Mouse (Mus musculus): ENCODE measurements around the gene Dnhd1. TPM values are rescaled to one million over a fixed set of nuclear protein-coding genes. Genes with fewer than 3 reads are reported as not detected.
A peak's percentile ranks its signal among the peaks of the same experiment; 100 is the strongest.

Dnhd1 gene
- polyA plus RNA-seq, 1 experiment from 2014 or later = 0.10 TPM

- Histone ChIP-seq H3K27me3 (no peaks in the 10 kb centered on the region), H3K27ac (replicated peaks) (no peak overlapping the region), H3K4me2 (no peak overlapping the region), H3K9ac (no peak overlapping the region), H3K4me1 (replicated peaks) (no peaks in the 10 kb centered on the region), H3K9me3 (replicated peaks) (no peaks in the 10 kb centered on the region), H3K36me3 (replicated peaks) (no peaks in the 10 kb centered on the region), H3K4me3 (replicated peaks) (no peak overlapping the region)
- WGBS (ENCODE audit: insufficient replicate concordance) = 78% methylated on average over 6 of the region's 6 CpGs
- no peak for ATAC-seq (ENCODE audit: insufficient read depth)
These were observed 25.2 kb upstream of the Dnhd1 start for GRCm38 (mm10) chr7:105625397-105625796.

GRCm38 (mm10) chr7:105628633-105629032 is 22.0 kb upstream of the Dnhd1 start:
- WGBS (ENCODE audit: insufficient replicate concordance) = 17% methylated on average over 3 of the region's 3 CpGs
- ATAC-seq (ENCODE audit: insufficient read depth) = no peak

GRCm38 (mm10) chr7:105632551-105632972 is 18.1 kb upstream of the Dnhd1 start:
- peaks cover 11% of the 10 kb centered on the region for H3K36me3 ChIP-seq (replicated peaks)
- no peak for ATAC-seq (ENCODE audit: insufficient read depth)
- peaks cover 33% of the 10 kb centered on the region for H3K27me3 ChIP-seq
- peak overlapping the region; percentile 63; the same call in 1 of the 2 replicates for H3K9ac ChIP-seq
- WGBS (ENCODE audit: insufficient replicate concordance) = 22% methylated on average over 4 of the region's 4 CpGs
- H3K4me3 ChIP-seq (replicated peaks) = peak overlapping the region; percentile 69
- peak overlapping the region; percentile 93 for H3K4me2 ChIP-seq
- no peak overlapping the region for H3K27ac ChIP-seq (replicated peaks)
- H3K4me1 ChIP-seq (replicated peaks) = peaks cover 26% of the 10 kb centered on the region
- H3K9me3 ChIP-seq (replicated peaks) = no peaks in the 10 kb centered on the region

More at GRCm38 (mm10) chr7:105628633-105629032, 22.0 kb upstream of the Dnhd1 start:
- Histone ChIP-seq H3K9me3 (replicated peaks) (no peaks in the 10 kb centered on the region), H3K9ac (no peak overlapping the region), H3K36me3 (replicated peaks) (no peaks in the 10 kb centered on the region), H3K4me2 (no peak overlapping the region), H3K4me3 (replicated peaks) (no peak overlapping the region), H3K4me1 (replicated peaks) (peaks cover 9% of the 10 kb centered on the region), H3K27ac (replicated peaks) (no peak overlapping the region), H3K27me3 (peaks cover 25% of the 10 kb centered on the region)

- Histone ChIP-seq H3K4me1 (replicated peaks) (peaks cover 26% of the 10 kb centered on the region), H3K27me3 (peaks cover 33% of the 10 kb centered on the region), H3K4me3 (replicated peaks) (peak within 1 kb of the TSS; percentile 69), H3K9ac (peak within 1 kb of the TSS; percentile 63), H3K9me3 (replicated peaks) (no peaks in the 10 kb centered on the region), H3K36me3 (replicated peaks) (peaks cover 15% of the 10 kb centered on the region), H3K4me2 (peak within 1 kb of the TSS; percentile 93), H3K27ac (replicated peaks) (0 out of 2 replicates have a peak within 1 kb of the TSS, but pooled peaks have one; percentile 6)
- WGBS (ENCODE audit: insufficient replicate concordance) = under 1% methylated on average over 53 of the region's 71 CpGs
- ATAC-seq (ENCODE audit: insufficient read depth) = peak; percentile 86
These were observed 17.4 kb upstream of the Dnhd1 start, which contains the start of gene Trim3 for GRCm38 (mm10) chr7:105633127-105633800. Gene Trim3, minus strand, starts transcription at chr7:105633571.

- Histone ChIP-seq H3K4me2 (peak overlapping the region; percentile 93), H3K27me3 (peaks cover 33% of the 10 kb centered on the region), H3K36me3 (replicated peaks) (peaks cover 15% of the 10 kb centered on the region), H3K9me3 (replicated peaks) (no peaks in the 10 kb centered on the region), H3K4me3 (replicated peaks) (peak overlapping the region; percentile 69), H3K9ac (peak overlapping the region; percentile 63), H3K27ac (replicated peaks) (0 out of 2 replicates have a peak overlapping the region, but pooled peaks have one; percentile 6), H3K4me1 (replicated peaks) (peaks cover 26% of the 10 kb centered on the region)
- ATAC-seq (ENCODE audit: insufficient read depth) = peak; percentile 16; the same call in 1 of the 2 replicates
- 2% methylated on average over 10 of the region's 10 CpGs for WGBS (ENCODE audit: insufficient replicate concordance)
These were observed 16.9 kb upstream of the Dnhd1 start for GRCm38 (mm10) chr7:105633801-105634135.

GRCm38 (mm10) chr7:105634272-105634920 is 16.2 kb upstream of the Dnhd1 start:
- 49% methylated on average over 9 of the region's 9 CpGs for WGBS (ENCODE audit: insufficient replicate concordance)
- Histone ChIP-seq H3K36me3 (replicated peaks) (peaks cover 15% of the 10 kb centered on the region), H3K4me3 (replicated peaks) (peak overlapping the region; percentile 69), H3K27me3 (peaks cover 33% of the 10 kb centered on the region), H3K27ac (replicated peaks) (no peak overlapping the region), H3K4me1 (replicated peaks) (peaks cover 31% of the 10 kb centered on the region), H3K9me3 (replicated peaks) (no peaks in the 10 kb centered on the region), H3K4me2 (peak overlapping the region; percentile 93), H3K9ac (peak overlapping the region; percentile 63; the same call in 1 of the 2 replicates)
- no peak for ATAC-seq (ENCODE audit: insufficient read depth)

GRCm38 (mm10) chr7:105635726-105636125 is 14.9 kb upstream of the Dnhd1 start:
- Histone ChIP-seq H3K9me3 (replicated peaks) (no peaks in the 10 kb centered on the region), H3K9ac (no peak overlapping the region), H3K4me1 (replicated peaks) (peaks cover 39% of the 10 kb centered on the region), H3K36me3 (replicated peaks) (peaks cover 15% of the 10 kb centered on the region), H3K27me3 (peaks cover 33% of the 10 kb centered on the region), H3K27ac (replicated peaks) (no peak overlapping the region), H3K4me3 (replicated peaks) (no peak overlapping the region), H3K4me2 (no peak overlapping the region)
- 67% methylated on average over 2 of the region's 2 CpGs for WGBS (ENCODE audit: insufficient replicate concordance)
- ATAC-seq (ENCODE audit: insufficient read depth) = no peak

- Histone ChIP-seq H3K27me3 (peaks cover 7% of the 10 kb centered on the region), H3K4me2 (no peak overlapping the region), H3K9me3 (replicated peaks) (no peaks in the 10 kb centered on the region), H3K27ac (replicated peaks) (no peak overlapping the region), H3K36me3 (replicated peaks) (peaks cover 22% of the 10 kb centered on the region), H3K9ac (no peak overlapping the region), H3K4me3 (replicated peaks) (no peak overlapping the region), H3K4me1 (replicated peaks) (peaks cover 45% of the 10 kb centered on the region)
- ATAC-seq (ENCODE audit: insufficient read depth) = no peak
- 78% methylated on average over 6 of the region's 6 CpGs for WGBS (ENCODE audit: insufficient replicate concordance)
These were observed 11.9 kb upstream of the Dnhd1 start for GRCm38 (mm10) chr7:105638776-105639175.

- H3K4me1 ChIP-seq (replicated peaks) = peaks cover 39% of the 10 kb centered on the region
- H3K4me2 ChIP-seq = peak overlapping the region; percentile 96
- WGBS (ENCODE audit: insufficient replicate concordance) = 53% methylated on average over 9 of the region's 9 CpGs
- H3K27me3 ChIP-seq = 0 out of 2 replicates have a peak, but pooled peaks cover 2% of the 10 kb centered on the region
- no peak overlapping the region for H3K27ac ChIP-seq (replicated peaks)
- H3K9ac ChIP-seq = peak overlapping the region; percentile 67
- no peaks in the 10 kb centered on the region for H3K9me3 ChIP-seq (replicated peaks)
- no peak for ATAC-seq (ENCODE audit: insufficient read depth)
- H3K4me3 ChIP-seq (replicated peaks) = peak overlapping the region; percentile 76
- H3K36me3 ChIP-seq (replicated peaks) = peaks cover 23% of the 10 kb centered on the region
These were observed 11.3 kb upstream of the Dnhd1 start for GRCm38 (mm10) chr7:105639304-105639703.

GRCm38 (mm10) chr7:105639756-105640155 is 10.9 kb upstream of the Dnhd1 start, which contains the start of gene Timm10b:
Gene Timm10b, plus strand, starts transcription at chr7:105640056.
- H3K27ac ChIP-seq (replicated peaks) = peak within 1 kb of the TSS; percentile 80
- peak; percentile 4; the same call in 1 of the 2 replicates for ATAC-seq (ENCODE audit: insufficient read depth)
- WGBS (ENCODE audit: insufficient replicate concordance) = 0% methylated on average over 2 of the region's 2 CpGs
- peak within 1 kb of the TSS; percentile 96 for H3K4me2 ChIP-seq
- H3K36me3 ChIP-seq (replicated peaks) = peaks cover 24% of the 10 kb centered on the region
- H3K4me3 ChIP-seq (replicated peaks) = peak within 1 kb of the TSS; percentile 76
- H3K27me3 ChIP-seq = no peaks in the 10 kb centered on the region
- H3K9ac ChIP-seq = peak within 1 kb of the TSS; percentile 67
- H3K9me3 ChIP-seq (replicated peaks) = no peaks in the 10 kb centered on the region
- peaks cover 36% of the 10 kb centered on the region for H3K4me1 ChIP-seq (replicated peaks)

GRCm38 (mm10) chr7:105640233-105640893 is 10.3 kb upstream of the Dnhd1 start, which contains the start of the genes Arfip2 and Gm45799:
Gene Arfip2, minus strand, starts transcription at chr7:105640416.
Gene Gm45799, plus strand, starts transcription at chr7:105640552.
- H3K9me3 ChIP-seq (replicated peaks) = no peaks in the 10 kb centered on the region
- peak within 1 kb of the TSS; percentile 96 for H3K4me2 ChIP-seq
- peaks cover 36% of the 10 kb centered on the region for H3K4me1 ChIP-seq (replicated peaks)
- peaks cover 27% of the 10 kb centered on the region for H3K36me3 ChIP-seq (replicated peaks)
- ATAC-seq (ENCODE audit: insufficient read depth) = peak; percentile 95
- H3K4me3 ChIP-seq (replicated peaks) = peak within 1 kb of the TSS; percentile 76
- H3K27ac ChIP-seq (replicated peaks) = peak within 1 kb of the TSS; percentile 80
- WGBS (ENCODE audit: insufficient replicate concordance) = under 1% methylated on average over 45 of the region's 45 CpGs
- peak within 1 kb of the TSS; percentile 67 for H3K9ac ChIP-seq
- H3K27me3 ChIP-seq = no peaks in the 10 kb centered on the region

Data from liver, embryonic 15.5 days (tissue).